Mouse (Mus musculus) embryonic facial prominence, embryonic 14.5 days (tissue): ENCODE results near the gene Spsb4. TPM values are rescaled to one million over a fixed set of nuclear protein-coding genes. Genes with fewer than 3 reads are reported as not detected.
"Not testable (repeated sequence)": the region's sequence is repeated elsewhere in the genome, so short reads cannot be mapped to it uniquely, and the experiment has no call there.

Experiments
- ATAC-seq: fragments of 200-750 bp; cut with Nextera tagmentation; 2 replicates; pipeline ENCODE4 v1.8.0; 2017; ENCODE audit warnings: low read depth, moderate number of reproducible peaks, moderate TSS enrichment
- DNase-seq: peaks from one replicate; pipeline ENCODE4 v3.0.0-alpha.2; 2015; ENCODE audit warnings: low spot score
- H3K27ac ChIP-seq: fragments of 300-500 bp; sonication (generic); replicated peaks from 2 replicates; pipeline ENCODE4 v1.5.1; 2014; ENCODE audit warnings: low read depth, mild to moderate bottlenecking, low read length, moderate library complexity
- H3K27me3 ChIP-seq: fragments of 300-500 bp; sonication (generic); replicated peaks from 2 replicates; pipeline ENCODE4 v1.6.1; 2014; ENCODE audit warnings: low read length; ENCODE audit not compliant: control insufficient read depth, insufficient read depth
- H3K36me3 ChIP-seq: fragments of 300-500 bp; sonication (generic); 2 replicates; pipeline ENCODE4 v1.6.1; 2014; ENCODE audit warnings: low read length, mixed read lengths; ENCODE audit not compliant: control insufficient read depth, insufficient read depth
- H3K4me1 ChIP-seq: fragments of 300-500 bp; sonication (generic); 2 replicates; pipeline ENCODE4 v1.6.1; 2014; ENCODE audit warnings: antibody characterized with exemption, low read length; ENCODE audit not compliant: control insufficient read depth, insufficient read depth
- H3K4me2 ChIP-seq: fragments of 300-500 bp; sonication (generic); 2 replicates; pipeline ENCODE4 v1.6.1; 2014; ENCODE audit warnings: low read depth, mild to moderate bottlenecking, low read length, moderate library complexity, mixed read lengths
- H3K4me3 ChIP-seq: fragments of 300-500 bp; sonication (generic); 2 replicates; pipeline ENCODE4 v1.5.1; 2014; ENCODE audit warnings: low read depth, mild to moderate bottlenecking, low read length
- H3K9ac ChIP-seq: fragments of 300-500 bp; sonication (generic); 2 replicates; pipeline ENCODE4 v1.6.1; 2014; ENCODE audit warnings: low read depth, mild to moderate bottlenecking, low read length, moderate library complexity, mixed read lengths
- H3K9me3 ChIP-seq: fragments of 300-500 bp; sonication (generic); 2 replicates; pipeline ENCODE4 v1.6.1; 2016; ENCODE audit warnings: low read length; ENCODE audit not compliant: control insufficient read depth
- WGBS: fragments of 180-500 bp; shearing (Covaris S2); extraction: QIAGEN DNeasy Blood & Tissue Kit; methylation state at CpG from one replicate; pipeline ENCODE4 v1.1.7; 2014; 5-methylcytosine and 5-hydroxymethylcytosine counted together
- polyA plus RNA-seq: library from polyadenylated mRNA; unstranded; fragments of >200 nt; fragmentation: Nextera tagmentation; extraction: Ambion mirVana; gene quantifications from 2 replicates; pipeline ENCODE4 v1.2.1, GENCODE M21; 2014

The Spsb4 gene
- polyA plus RNA-seq, 1 experiment from 2014 or later = 12.6 TPM

- no peak overlapping the region for H3K4me3 ChIP-seq
- H3K9ac ChIP-seq = no peak overlapping the region
- no peak for ATAC-seq
- no peak for DNase-seq
- no peak overlapping the region for H3K4me2 ChIP-seq
- no peak overlapping the region for H3K27ac ChIP-seq
- H3K9me3 ChIP-seq = no peaks in the 10 kb centered on the region
- WGBS = 65% methylated on average over 5 of the region's 5 CpGs
- no peaks in the 10 kb centered on the region for H3K27me3 ChIP-seq
- H3K36me3 ChIP-seq = no peaks in the 10 kb centered on the region
- H3K4me1 ChIP-seq = no peaks in the 10 kb centered on the region; the same call in 1 of the 2 replicates
These were observed 71.5 kb downstream of the Spsb4 start for GRCm38 (mm10) chr9:96947171-96947570.

- Histone ChIP-seq H3K9me3 (no peaks in the 10 kb centered on the region), H3K4me1 (no peaks in the 10 kb centered on the region), H3K4me3 (no peak overlapping the region), H3K4me2 (no peak overlapping the region), H3K27ac (no peak overlapping the region), H3K9ac (no peak overlapping the region), H3K27me3 (no peaks in the 10 kb centered on the region), H3K36me3 (no peaks in the 10 kb centered on the region)
- no peak for DNase-seq
- 70% methylated on average over 14 of the region's 16 CpGs for WGBS
- ATAC-seq = no peak
These were observed 74.1 kb downstream of the Spsb4 start for GRCm38 (mm10) chr9:96944517-96944916.

GRCm38 (mm10) chr9:96942975-96943374 is 75.7 kb downstream of the Spsb4 start:
- no peak overlapping the region for H3K9ac ChIP-seq
- WGBS = 85% methylated on average over 3 of the region's 3 CpGs
- DNase-seq = no peak

GRCm38 (mm10) chr9:96938887-96939286 is 79.8 kb downstream of the Spsb4 start:
- H3K4me3 ChIP-seq = no peak overlapping the region
- no peak overlapping the region for H3K9ac ChIP-seq
- no peaks in the 10 kb centered on the region for H3K27me3 ChIP-seq
- WGBS = 61% methylated on average over 5 of the region's 5 CpGs
- DNase-seq (no peak), ATAC-seq (peak; percentile 33; the same call in 1 of the 2 replicates)
- no peak overlapping the region for H3K27ac ChIP-seq
- H3K9me3 ChIP-seq = no peaks in the 10 kb centered on the region
- H3K4me1 ChIP-seq = no peaks in the 10 kb centered on the region
- no peaks in the 10 kb centered on the region for H3K36me3 ChIP-seq
- H3K4me2 ChIP-seq = no peak overlapping the region

More at GRCm38 (mm10) chr9:96942975-96943374, 75.7 kb downstream of the Spsb4 start:
- H3K4me1 ChIP-seq = no peaks in the 10 kb centered on the region
- ATAC-seq = no peak
- no peak overlapping the region for H3K4me3 ChIP-seq
- H3K36me3 ChIP-seq = no peaks in the 10 kb centered on the region
- H3K27ac ChIP-seq = no peak overlapping the region
- H3K9me3 ChIP-seq = no peaks in the 10 kb centered on the region
- no peak overlapping the region for H3K4me2 ChIP-seq
- H3K27me3 ChIP-seq = no peaks in the 10 kb centered on the region

GRCm38 (mm10) chr9:96936427-96936826 is 82.2 kb downstream of the Spsb4 start:
- not testable (repeated sequence) for H3K36me3 ChIP-seq, ATAC-seq, H3K27me3 ChIP-seq, H3K4me1 ChIP-seq, H3K9ac ChIP-seq, H3K4me2 ChIP-seq, H3K27ac ChIP-seq, H3K4me3 ChIP-seq, DNase-seq, H3K9me3 ChIP-seq
- WGBS = 87% methylated on average over 2 of the region's 2 CpGs

- Histone ChIP-seq H3K9me3 (no peaks in the 10 kb centered on the region), H3K27me3 (no peaks in the 10 kb centered on the region), H3K9ac (no peak overlapping the region), H3K27ac (no peak overlapping the region), H3K4me3 (no peak overlapping the region), H3K36me3 (no peaks in the 10 kb centered on the region), H3K4me1 (no peaks in the 10 kb centered on the region), H3K4me2 (no peak overlapping the region)
- 41% methylated on average over 15 of the region's 15 CpGs for WGBS
- no peak for ATAC-seq
- no peak for DNase-seq
These were observed 82.9 kb downstream of the Spsb4 start for GRCm38 (mm10) chr9:96935556-96936300.

- no peak overlapping the region for H3K4me3 ChIP-seq
- WGBS = 71% methylated on average over 3 of the region's 3 CpGs
These were observed 83.8 kb downstream of the Spsb4 start for GRCm38 (mm10) chr9:96934816-96935215.

GRCm38 (mm10) chr9:96932751-96933150 is 85.9 kb downstream of the Spsb4 start:
- Histone ChIP-seq H3K4me2 (no peak overlapping the region), H3K4me3 (no peak overlapping the region), H3K9ac (no peak overlapping the region), H3K27me3 (no peaks in the 10 kb centered on the region), H3K4me1 (no peaks in the 10 kb centered on the region), H3K27ac (no peak overlapping the region), H3K36me3 (no peaks in the 10 kb centered on the region), H3K9me3 (no peaks in the 10 kb centered on the region)
- DNase-seq (no peak), ATAC-seq (no peak)
- WGBS = 83% methylated on average over 8 of the region's 8 CpGs

More at GRCm38 (mm10) chr9:96934816-96935215, 83.8 kb downstream of the Spsb4 start:
- Histone ChIP-seq H3K9ac (no peak overlapping the region), H3K9me3 (no peaks in the 10 kb centered on the region), H3K4me2 (no peak overlapping the region), H3K4me1 (no peaks in the 10 kb centered on the region), H3K36me3 (no peaks in the 10 kb centered on the region), H3K27me3 (no peaks in the 10 kb centered on the region), H3K27ac (no peak overlapping the region)
- ATAC-seq (no peak), DNase-seq (no peak)
